Mouse (Mus musculus) olfactory bulb, adult 2 months (tissue): ENCODE results near the gene Cbr1. TPM values are rescaled to one million over a fixed set of nuclear protein-coding genes. Genes with fewer than 3 reads are reported as not detected.

ENCODE experiments used
- H3K27ac ChIP-seq: fragments of 200-500 bp; 2 replicates; pipeline ENCODE4 v1.5.1; 2012; ENCODE audit warnings: low read depth, low read length; ENCODE audit not compliant: insufficient read depth
- H3K4me1 ChIP-seq: fragments of 200-500 bp; 2 replicates; pipeline ENCODE4 v1.6.1; 2012; ENCODE audit warnings: low read length; ENCODE audit not compliant: control insufficient read depth, insufficient read depth
- H3K4me3 ChIP-seq: fragments of 200-500 bp; 2 replicates; pipeline ENCODE4 v1.5.1; 2012; ENCODE audit warnings: mild to moderate bottlenecking, low read depth, low read length, moderate library complexity; ENCODE audit not compliant: insufficient read depth
- CTCF ChIP-seq: fragments of 200-500 bp; IDR thresholded peaks from 2 replicates; pipeline ENCODE4 v1.5.1; 2012; ENCODE audit warnings: low read depth, mild to moderate bottlenecking, low read length, moderate library complexity; ENCODE audit not compliant: insufficient read depth
- POLR2A ChIP-seq: fragments of 200-500 bp; IDR thresholded peaks from 2 replicates; pipeline ENCODE4 v1.6.1; 2012; ENCODE audit warnings: mild to moderate bottlenecking, low read depth, low read length, moderate library complexity; ENCODE audit not compliant: insufficient read depth
- WGBS: fragments of 180-500 bp; shearing (Covaris S2); methylation state at CpG from one replicate; pipeline ENCODE4 v1.1.7; 2018; 5-methylcytosine and 5-hydroxymethylcytosine counted together
- polyA plus RNA-seq: library from polyadenylated mRNA; stranded (reverse); fragments of >200 nt; gene quantifications from 2 replicates; pipeline ENCODE4 v1.2.4, GENCODE M21; 2012; ENCODE audit warnings: low replicate concordance; ENCODE audit not compliant: missing spikeins, insufficient read depth, insufficient read length

The Cbr1 gene
- polyA plus RNA-seq = not detected in 2 replicates

- H3K4me1 ChIP-seq = peaks cover 9% of the 10 kb centered on the region; the same call in 1 of the 2 replicates
- H3K4me3 ChIP-seq = peak within 1 kb of the TSS; percentile 32
- H3K27ac ChIP-seq = 0 out of 2 replicates have a peak within 1 kb of the TSS, but pooled peaks have one; percentile 90
- WGBS = 72% methylated on average over 4 of the region's 4 CpGs
- no peak for TF ChIP-seq CTCF
- TF ChIP-seq POLR2A = no peak
Measured at GRCm38 (mm10) chr16:93605553-93605952, at the start of gene Cbr1. Gene Cbr1 (plus strand): TSS chr16:93605853.

- Histone ChIP-seq H3K4me1 (no peaks in the 10 kb centered on the region), H3K27ac (no peak overlapping the region), H3K4me3 (no peak overlapping the region)
- 64% methylated on average over 8 of the region's 8 CpGs for WGBS
- no peak for TF ChIP-seq POLR2A
- no peak for TF ChIP-seq CTCF
Measured at GRCm38 (mm10) chr16:93557646-93558045, 48.0 kb upstream of the Cbr1 start.

GRCm38 (mm10) chr16:93558499-93558898 is 47.2 kb upstream of the Cbr1 start:
- H3K4me3 ChIP-seq = no peak overlapping the region
- TF ChIP-seq POLR2A (no peak), CTCF (no peak)
- WGBS = 48% methylated on average over 12 of the region's 12 CpGs
- no peaks in the 10 kb centered on the region for H3K4me1 ChIP-seq
- no peak overlapping the region for H3K27ac ChIP-seq

GRCm38 (mm10) chr16:93572383-93572782 is 33.3 kb upstream of the Cbr1 start:
- Histone ChIP-seq H3K4me3 (no peak overlapping the region), H3K4me1 (no peaks in the 10 kb centered on the region), H3K27ac (no peak overlapping the region)
- TF ChIP-seq POLR2A = no peak
- no peak for TF ChIP-seq CTCF
- WGBS = 96% methylated on average over 6 of the region's 6 CpGs

- TF ChIP-seq CTCF (no peak), POLR2A (no peak)
- WGBS = 99% methylated on average over 5 of the region's 5 CpGs
- Histone ChIP-seq H3K27ac (no peak overlapping the region), H3K4me1 (no peaks in the 10 kb centered on the region), H3K4me3 (no peak overlapping the region)
Measured at GRCm38 (mm10) chr16:93573434-93573833, 32.2 kb upstream of the Cbr1 start.

GRCm38 (mm10) chr16:93574521-93575191 is 31.0 kb upstream of the Cbr1 start:
- 60% methylated on average over 18 of the region's 18 CpGs for WGBS
- Histone ChIP-seq H3K27ac (no peak overlapping the region), H3K4me1 (no peaks in the 10 kb centered on the region), H3K4me3 (no peak overlapping the region)
- no peak for TF ChIP-seq POLR2A

- 88% methylated on average over 5 of the region's 5 CpGs for WGBS
- no peak for TF ChIP-seq CTCF
- no peak for TF ChIP-seq POLR2A
- no peaks in the 10 kb centered on the region for H3K4me1 ChIP-seq
- no peak overlapping the region for H3K27ac ChIP-seq
- no peak overlapping the region for H3K4me3 ChIP-seq
Measured at GRCm38 (mm10) chr16:93575574-93575973, 30.1 kb upstream of the Cbr1 start.

GRCm38 (mm10) chr16:93576412-93577082 is 29.1 kb upstream of the Cbr1 start:
- 36% methylated on average over 14 of the region's 14 CpGs for WGBS
- Histone ChIP-seq H3K27ac (no peak overlapping the region), H3K4me1 (0 out of 2 replicates have a peak, but pooled peaks cover 5% of the 10 kb centered on the region), H3K4me3 (no peak overlapping the region)
- peak; percentile 45; the same call in 1 of the 2 replicates for TF ChIP-seq CTCF
- TF ChIP-seq POLR2A = no peak

- no peak overlapping the region for H3K27ac ChIP-seq
- H3K4me3 ChIP-seq = no peak overlapping the region
- TF ChIP-seq POLR2A (no peak), CTCF (no peak)
- H3K4me1 ChIP-seq = 0 out of 2 replicates have a peak, but pooled peaks cover 5% of the 10 kb centered on the region
- 89% methylated on average over 8 of the region's 8 CpGs for whole genome bisulfite sequencing
Measured at GRCm38 (mm10) chr16:93578346-93579005, 27.2 kb upstream of the Cbr1 start.
